Mouse (Mus musculus): ENCODE measurements around the gene Ccdc58.

DNA sequence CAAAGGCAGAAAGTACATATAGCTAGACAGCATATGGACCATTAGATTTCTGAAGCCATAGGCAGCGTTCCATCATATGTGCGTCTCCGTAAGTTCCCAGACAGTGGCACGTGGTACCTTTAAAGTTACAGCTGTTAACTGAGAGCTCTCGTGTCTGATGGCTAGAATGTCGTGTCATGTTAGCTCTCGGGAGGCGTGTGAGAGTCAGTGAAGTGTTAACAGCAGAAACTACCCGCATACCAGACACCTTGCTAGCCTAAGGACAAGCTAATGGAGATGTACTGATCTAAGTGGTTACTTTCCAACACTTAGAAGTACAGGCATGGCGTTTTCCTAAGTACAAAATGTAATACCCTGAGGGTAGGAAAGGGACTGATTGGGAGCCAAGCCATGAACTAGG is 28.4 kb upstream of the Ccdc58 start:
- TF ChIP-seq CTCF (IDR thresholded peaks at IDR 0.05; ENCODE audit: insufficient read depth, low read depth, low read length): no peak
- TF ChIP-seq POLR2A (IDR thresholded peaks at IDR 0.05; ENCODE audit: insufficient read depth, low read depth, low read length): no peak

Measured in olfactory bulb, adult 2 months (tissue).